Mouse (Mus musculus) spleen, postnatal 14 days (tissue): ENCODE data around the gene Ak6.
A peak's percentile ranks its signal among the peaks of the same experiment; 100 is the strongest.

Experiments
- DNase-seq, 2 experiments: peaks; one replicate each; pipeline ENCODE4 v3.0.0; 2021 to 2022; ENCODE audit warnings: low spot score in 2 of 2

Ak6 gene

GRCm38 (mm10) chr13:100669291-100670022 lies 18.7 kb downstream of the Ak6 start, which contains the start of gene Ccdc125:
TSS of gene Ccdc125 (plus strand) at chr13:100669717.
- DNase-seq = peak; percentile 7 to 19

GRCm38 (mm10) chr13:100670181-100670741 lies 19.5 kb downstream of the Ak6 start:
- no peak for DNase-seq

GRCm38 (mm10) chr13:100675936-100676635 lies 25.3 kb downstream of the Ak6 start:
- DNase-seq = no peak

- DNase-seq = no peak
Measured at GRCm38 (mm10) chr13:100681615-100682014, 30.8 kb downstream of the Ak6 start.

- no peak for DNase-seq
Measured at GRCm38 (mm10) chr13:100682837-100683236, 32.1 kb downstream of the Ak6 start.

- DNase-seq = no peak
Measured at GRCm38 (mm10) chr13:100684355-100684754, 33.6 kb downstream of the Ak6 start.

GRCm38 (mm10) chr13:100687513-100687912 lies 36.7 kb downstream of the Ak6 start:
- DNase-seq = no peak

GRCm38 (mm10) chr13:100697541-100697940 lies 46.8 kb downstream of the Ak6 start:
- DNase-seq = no peak

- DNase-seq = no peak
Measured at GRCm38 (mm10) chr13:100698866-100699265, 48.1 kb downstream of the Ak6 start.

- DNase-seq = no peak
Measured at GRCm38 (mm10) chr13:100703468-100703867, 52.7 kb downstream of the Ak6 start.

GRCm38 (mm10) chr13:100706206-100706605 lies 55.4 kb downstream of the Ak6 start:
- DNase-seq = no peak

- no peak for DNase-seq
Measured at GRCm38 (mm10) chr13:100715467-100715866, 64.7 kb downstream of the Ak6 start.
